Mouse (Mus musculus): ENCODE data around the gene Grap2. TPM values are rescaled to one million over a fixed set of nuclear protein-coding genes. Genes with fewer than 3 reads are reported as not detected.

Gene Grap2
- polyA plus RNA-seq, 1 experiment from 2014 or later = 13.3 TPM

GRCm38 (mm10) chr15:80563634-80564208 lies 8.7 kb upstream of the Grap2 start:
- H3K9ac ChIP-seq (replicated peaks) = no peak overlapping the region
- 0 out of 2 replicates have a peak, but pooled peaks cover 4% of the 10 kb centered on the region for H3K27me3 ChIP-seq (ENCODE audit: insufficient read depth, low read length)
- H3K27ac ChIP-seq (ENCODE audit: low read depth) = no peak overlapping the region
- WGBS (ENCODE audit: insufficient replicate concordance) = 75% methylated on average over 6 of the region's 6 CpGs
- peak; percentile 62 for TF ChIP-seq CTCF (IDR thresholded peaks at IDR 0.05; ENCODE audit: low read depth)
- no peak for TF ChIP-seq EP300 (IDR thresholded peaks at IDR 0.05; ENCODE audit: low read depth)
- DNase-seq (peak; percentile 28), ATAC-seq (no peak)
- no peak overlapping the region for H3K4me2 ChIP-seq (ENCODE audit: low read depth, low read length)
- no peaks in the 10 kb centered on the region for H3K4me1 ChIP-seq (ENCODE audit: insufficient read depth)
- no peaks in the 10 kb centered on the region for H3K36me3 ChIP-seq (replicated peaks; ENCODE audit: insufficient read depth, low read length)
- no peaks in the 10 kb centered on the region for H3K9me3 ChIP-seq (ENCODE audit: low read length)
- no peak overlapping the region for H3K4me3 ChIP-seq (ENCODE audit: low read depth, low read length)

- 67% methylated on average over 19 of the region's 19 CpGs for WGBS (ENCODE audit: insufficient replicate concordance)
- no peak within 1 kb of the TSS for H3K4me3 ChIP-seq (ENCODE audit: low read depth, low read length)
Measured at GRCm38 (mm10) chr15:80565106-80565665, 7.2 kb upstream of the Grap2 start, which contains the start of gene Enthd1. TSS of gene Enthd1 (minus strand) at chr15:80565156.

GRCm38 (mm10) chr15:80566696-80567095 lies 5.7 kb upstream of the Grap2 start:
- H3K4me3 ChIP-seq (ENCODE audit: low read depth, low read length) = no peak overlapping the region
- no peaks in the 10 kb centered on the region for H3K4me1 ChIP-seq (ENCODE audit: insufficient read depth)
- H3K27ac ChIP-seq (ENCODE audit: low read depth) = no peak overlapping the region
- no peaks in the 10 kb centered on the region for H3K36me3 ChIP-seq (replicated peaks; ENCODE audit: insufficient read depth, low read length)
- no peak overlapping the region for H3K4me2 ChIP-seq (ENCODE audit: low read depth, low read length)
- TF ChIP-seq EP300 (IDR thresholded peaks at IDR 0.05; ENCODE audit: low read depth) = no peak
- no peak for TF ChIP-seq CTCF (IDR thresholded peaks at IDR 0.05; ENCODE audit: low read depth)
- no peak for ATAC-seq
- peaks cover 4% of the 10 kb centered on the region; the same call in 1 of the 2 replicates for H3K27me3 ChIP-seq (ENCODE audit: insufficient read depth, low read length)
- H3K9ac ChIP-seq (replicated peaks) = no peak overlapping the region
- H3K9me3 ChIP-seq (ENCODE audit: low read length) = no peaks in the 10 kb centered on the region
- no peak for DNase-seq
- 77% methylated on average over 6 of the region's 6 CpGs for WGBS (ENCODE audit: insufficient replicate concordance)

More at GRCm38 (mm10) chr15:80565106-80565665, 7.2 kb upstream of the Grap2 start, which contains the start of gene Enthd1:
- TF ChIP-seq EP300 (IDR thresholded peaks at IDR 0.05; ENCODE audit: low read depth) (no peak), CTCF (IDR thresholded peaks at IDR 0.05; ENCODE audit: low read depth) (no peak)
- ATAC-seq (no peak), DNase-seq (no peak)
- no peaks in the 10 kb centered on the region for H3K9me3 ChIP-seq (ENCODE audit: low read length)
- H3K4me1 ChIP-seq (ENCODE audit: insufficient read depth) = no peaks in the 10 kb centered on the region
- no peak within 1 kb of the TSS for H3K4me2 ChIP-seq (ENCODE audit: low read depth, low read length)
- no peak within 1 kb of the TSS for H3K9ac ChIP-seq (replicated peaks)
- no peak within 1 kb of the TSS for H3K27ac ChIP-seq (ENCODE audit: low read depth)
- no peaks in the 10 kb centered on the region for H3K36me3 ChIP-seq (replicated peaks; ENCODE audit: insufficient read depth, low read length)
- peaks cover 4% of the 10 kb centered on the region; the same call in 1 of the 2 replicates for H3K27me3 ChIP-seq (ENCODE audit: insufficient read depth, low read length)

GRCm38 (mm10) chr15:80567139-80567538 lies 5.3 kb upstream of the Grap2 start:
- Histone ChIP-seq H3K4me1 (ENCODE audit: insufficient read depth) (no peaks in the 10 kb centered on the region), H3K27me3 (ENCODE audit: insufficient read depth, low read length) (peaks cover 4% of the 10 kb centered on the region; the same call in 1 of the 2 replicates), H3K36me3 (replicated peaks; ENCODE audit: insufficient read depth, low read length) (no peaks in the 10 kb centered on the region), H3K4me3 (ENCODE audit: low read depth, low read length) (no peak overlapping the region), H3K4me2 (ENCODE audit: low read depth, low read length) (no peak overlapping the region), H3K9me3 (ENCODE audit: low read length) (no peaks in the 10 kb centered on the region), H3K9ac (replicated peaks) (no peak overlapping the region), H3K27ac (ENCODE audit: low read depth) (no peak overlapping the region)
- 67% methylated on average over 3 of the region's 3 CpGs for WGBS (ENCODE audit: insufficient replicate concordance)
- TF ChIP-seq EP300 (IDR thresholded peaks at IDR 0.05; ENCODE audit: low read depth) = no peak
- TF ChIP-seq CTCF (IDR thresholded peaks at IDR 0.05; ENCODE audit: low read depth) = no peak
- no peak for ATAC-seq
- no peak for DNase-seq

GRCm38 (mm10) chr15:80567731-80568130 lies 4.7 kb upstream of the Grap2 start:
- Histone ChIP-seq H3K9me3 (ENCODE audit: low read length) (no peaks in the 10 kb centered on the region), H3K36me3 (replicated peaks; ENCODE audit: insufficient read depth, low read length) (no peaks in the 10 kb centered on the region), H3K27me3 (ENCODE audit: insufficient read depth, low read length) (peaks cover 4% of the 10 kb centered on the region; the same call in 1 of the 2 replicates), H3K4me1 (ENCODE audit: insufficient read depth) (no peaks in the 10 kb centered on the region), H3K4me3 (ENCODE audit: low read depth, low read length) (no peak overlapping the region), H3K9ac (replicated peaks) (no peak overlapping the region), H3K27ac (ENCODE audit: low read depth) (no peak overlapping the region), H3K4me2 (ENCODE audit: low read depth, low read length) (no peak overlapping the region)
- DNase-seq (no peak), ATAC-seq (no peak)
- WGBS (ENCODE audit: insufficient replicate concordance) = 67% methylated on average over 4 of the region's 4 CpGs
- TF ChIP-seq CTCF (IDR thresholded peaks at IDR 0.05; ENCODE audit: low read depth) = no peak
- TF ChIP-seq EP300 (IDR thresholded peaks at IDR 0.05; ENCODE audit: low read depth) = no peak

GRCm38 (mm10) chr15:80569205-80569604 lies 3.2 kb upstream of the Grap2 start:
- Histone ChIP-seq H3K9ac (replicated peaks) (no peak overlapping the region), H3K4me3 (ENCODE audit: low read depth, low read length) (no peak overlapping the region), H3K36me3 (replicated peaks; ENCODE audit: insufficient read depth, low read length) (no peaks in the 10 kb centered on the region), H3K27ac (ENCODE audit: low read depth) (no peak overlapping the region), H3K4me1 (ENCODE audit: insufficient read depth) (no peaks in the 10 kb centered on the region), H3K9me3 (ENCODE audit: low read length) (no peaks in the 10 kb centered on the region), H3K27me3 (ENCODE audit: insufficient read depth, low read length) (peaks cover 4% of the 10 kb centered on the region; the same call in 1 of the 2 replicates), H3K4me2 (ENCODE audit: low read depth, low read length) (no peak overlapping the region)
- DNase-seq (no peak), ATAC-seq (no peak)
- WGBS (ENCODE audit: insufficient replicate concordance) = 62% methylated on average over 7 of the region's 7 CpGs
- no peak for TF ChIP-seq CTCF (IDR thresholded peaks at IDR 0.05; ENCODE audit: low read depth)
- TF ChIP-seq EP300 (IDR thresholded peaks at IDR 0.05; ENCODE audit: low read depth) = no peak

Measured in liver, postnatal 0 days (tissue).